Mouse (Mus musculus) kidney, postnatal 36 days (tissue): ENCODE data around the gene Usp10.

Experiments
- DNase-seq, 2 experiments: peaks; one replicate each; pipeline ENCODE4 v3.0.0; 2021 to 2022; ENCODE audit warnings: mixed read lengths in 2 of 2

Gene Usp10

DNA sequence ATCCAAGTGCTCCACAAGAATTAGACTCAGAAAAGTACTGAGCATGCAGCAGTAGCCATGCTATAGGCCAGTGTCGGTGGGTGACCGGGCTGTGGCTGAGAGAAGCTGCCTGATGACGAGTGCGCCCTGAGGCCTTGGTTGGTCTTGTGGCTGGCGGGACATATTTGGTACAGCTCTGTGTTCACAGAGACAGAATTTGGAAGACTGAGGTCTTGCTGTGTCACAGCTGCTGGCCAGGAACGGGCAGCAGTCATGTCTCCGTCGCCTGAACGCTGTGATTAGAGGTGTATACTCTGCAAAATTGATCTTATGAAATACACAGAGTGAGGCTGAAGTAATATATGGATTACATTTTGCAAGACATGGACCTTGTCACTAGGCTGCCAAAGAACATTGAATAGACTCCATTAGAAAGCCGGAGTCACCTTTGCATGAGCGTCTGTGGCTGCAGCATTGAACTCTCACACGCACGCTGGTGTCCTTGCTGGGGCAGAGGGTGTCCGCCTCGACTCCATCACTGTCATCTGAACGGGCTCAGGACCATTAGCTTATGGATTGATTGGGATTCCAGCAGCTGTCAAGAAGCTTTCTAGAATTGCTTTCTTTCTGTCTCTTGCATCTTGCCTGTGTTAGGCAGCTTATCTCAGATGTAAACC, 6.2 kb downstream of the Usp10 start:
- no peak for DNase-seq

DNA sequence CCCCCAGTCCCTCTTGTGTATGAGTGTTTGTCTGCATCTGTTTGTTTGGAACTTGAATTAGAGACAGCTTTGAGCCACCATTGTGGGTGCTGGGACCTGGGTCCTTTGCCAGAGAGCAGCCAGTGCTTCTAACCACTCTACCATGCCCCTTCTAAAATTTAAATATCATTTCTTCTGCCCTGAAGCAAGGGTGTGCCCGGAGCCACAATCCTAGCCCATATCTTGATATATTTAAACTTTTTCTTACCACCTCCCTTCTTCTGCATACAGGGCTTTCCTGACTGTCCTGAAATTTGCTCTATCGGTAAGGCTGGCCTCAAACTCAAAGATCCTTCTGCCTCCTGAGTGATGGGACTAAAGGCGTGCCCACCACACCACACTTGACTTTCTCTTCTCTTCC, 7.3 kb downstream of the Usp10 start:
- DNase-seq: no peak

DNA sequence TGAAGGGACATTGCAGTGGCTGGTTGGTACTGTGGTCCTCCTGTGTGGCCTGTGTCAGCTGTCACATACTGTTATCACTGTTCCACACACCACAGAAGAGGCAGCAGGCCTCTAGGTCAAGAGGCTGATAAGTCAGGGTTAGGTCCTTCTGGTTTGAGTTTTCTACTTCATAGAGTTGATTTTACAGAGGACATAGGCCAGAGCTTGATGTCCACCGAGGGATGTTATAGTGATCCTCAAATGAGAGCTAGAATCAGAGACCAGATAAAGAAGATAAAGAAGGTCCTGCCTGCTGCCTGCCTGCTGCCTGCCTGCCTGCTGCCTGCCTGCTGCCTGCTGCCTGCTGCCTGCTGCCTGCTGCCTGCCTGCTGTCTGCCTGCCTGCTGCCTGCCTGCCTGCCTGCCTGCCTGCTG, 8.0 kb downstream of the Usp10 start:
- no peak for DNase-seq

DNA sequence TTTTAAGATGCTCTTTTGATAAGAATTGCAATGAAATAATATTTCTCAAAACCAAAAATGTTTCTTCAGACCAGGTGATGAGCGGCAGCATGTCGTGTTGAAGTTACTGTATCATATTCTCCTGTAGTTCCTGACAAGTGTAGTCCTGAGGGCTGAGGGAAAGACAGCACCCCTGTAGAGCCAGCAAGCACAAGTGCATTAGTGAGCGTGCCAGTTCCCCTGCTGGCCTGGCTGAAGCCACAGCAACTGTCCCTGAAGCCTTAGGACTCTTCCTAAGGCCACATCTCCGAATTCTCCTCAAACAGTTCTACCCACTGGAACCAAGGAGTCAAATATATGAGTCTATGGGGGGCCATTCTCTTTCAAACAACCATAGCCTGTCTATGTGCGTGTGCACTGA, 13.1 kb downstream of the Usp10 start:
- DNase-seq: no peak

DNA sequence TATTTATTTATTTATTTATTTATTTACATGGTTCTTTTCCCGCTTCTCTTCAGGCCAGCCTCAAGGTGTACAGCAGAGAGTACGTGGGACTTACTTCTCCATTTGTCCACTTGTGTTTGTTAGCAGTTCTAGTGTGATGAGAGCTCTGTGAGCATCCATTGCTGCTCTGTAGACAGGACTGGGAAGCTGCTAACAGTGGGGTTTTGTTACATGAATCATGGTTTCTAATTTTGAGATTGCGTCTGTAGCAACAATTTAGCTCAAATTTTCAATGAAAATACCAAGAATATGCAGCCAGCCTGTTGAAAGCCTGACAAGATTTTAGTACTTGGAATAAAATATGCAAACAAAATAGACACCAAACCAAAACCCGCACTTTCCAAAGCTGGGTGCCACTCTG, 15.3 kb downstream of the Usp10 start:
- no peak for DNase-seq

DNA sequence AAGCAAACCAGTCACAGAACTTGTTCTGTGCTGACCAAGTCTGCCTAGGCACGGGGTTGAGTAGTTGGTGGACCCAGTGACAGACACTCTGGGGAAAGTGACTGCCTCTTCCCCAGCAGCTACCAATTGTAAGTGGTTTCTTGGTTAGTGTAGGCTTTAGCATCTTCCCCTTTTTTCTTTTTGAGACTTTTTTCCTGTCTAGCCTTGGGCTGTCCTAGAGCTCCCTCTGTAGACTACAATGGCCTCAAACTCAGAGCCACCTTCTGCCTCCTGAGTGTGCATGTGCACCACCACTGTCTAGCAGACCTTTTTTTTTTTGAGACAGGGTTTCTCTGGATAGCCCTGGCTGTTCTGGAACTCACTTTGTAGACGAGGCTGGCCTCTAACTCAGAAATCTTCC, 16.3 kb downstream of the Usp10 start:
- peak; percentile 49 to 52 for DNase-seq

DNA sequence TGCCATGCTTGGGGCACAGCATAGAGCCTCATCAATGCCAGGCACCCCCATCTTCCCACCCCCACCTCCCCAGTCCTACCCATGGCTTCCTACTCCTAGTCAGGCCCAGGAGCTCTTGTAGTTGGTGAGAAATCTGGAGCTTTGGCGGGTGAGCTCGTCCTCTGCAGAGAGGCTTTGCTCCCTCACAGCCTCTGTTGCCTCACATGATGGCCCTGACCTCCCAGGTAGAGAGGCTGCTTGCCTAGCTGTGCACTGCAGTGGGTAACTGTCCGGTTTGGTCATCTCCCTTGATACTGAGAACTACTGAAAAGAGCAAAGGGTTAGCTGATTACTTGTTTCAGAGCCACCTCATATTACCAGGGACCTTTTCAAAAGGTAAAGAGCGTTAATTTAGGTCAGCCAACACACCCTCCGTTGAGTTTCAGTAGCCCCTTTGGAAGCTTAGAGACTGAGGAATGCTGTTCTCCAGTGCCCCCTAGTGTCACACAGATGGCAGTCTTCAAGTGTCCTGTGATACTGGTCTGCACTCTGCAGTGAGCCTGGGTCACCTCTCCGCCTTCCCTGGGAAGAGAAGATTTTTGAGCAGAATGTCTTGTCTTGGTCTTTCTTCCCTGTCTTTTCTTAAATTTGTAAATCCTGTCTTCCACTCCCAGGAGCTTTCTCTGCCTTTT, 17.4 kb downstream of the Usp10 start:
- peak; percentile 73 to 77 for DNase-seq

DNA sequence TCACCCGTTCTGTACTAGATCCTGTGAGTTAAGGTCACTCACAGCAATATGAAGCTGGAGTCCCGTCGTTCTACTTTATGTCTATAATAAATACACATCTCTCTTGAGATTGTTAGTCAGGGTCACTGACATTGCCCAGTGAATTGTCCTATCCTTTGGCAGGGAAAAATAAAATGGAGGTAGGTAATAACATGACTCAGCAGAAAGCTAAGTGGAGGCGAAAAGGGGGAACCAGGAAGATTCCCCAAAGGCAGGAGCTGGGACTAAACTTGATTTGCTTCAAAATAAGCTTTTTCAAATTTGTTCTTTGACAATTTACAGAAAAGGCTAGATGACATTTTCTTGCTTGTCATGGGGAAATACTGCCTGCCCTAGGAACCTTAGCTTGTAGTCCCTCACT, 21.2 kb downstream of the Usp10 start:
- DNase-seq: no peak

DNA sequence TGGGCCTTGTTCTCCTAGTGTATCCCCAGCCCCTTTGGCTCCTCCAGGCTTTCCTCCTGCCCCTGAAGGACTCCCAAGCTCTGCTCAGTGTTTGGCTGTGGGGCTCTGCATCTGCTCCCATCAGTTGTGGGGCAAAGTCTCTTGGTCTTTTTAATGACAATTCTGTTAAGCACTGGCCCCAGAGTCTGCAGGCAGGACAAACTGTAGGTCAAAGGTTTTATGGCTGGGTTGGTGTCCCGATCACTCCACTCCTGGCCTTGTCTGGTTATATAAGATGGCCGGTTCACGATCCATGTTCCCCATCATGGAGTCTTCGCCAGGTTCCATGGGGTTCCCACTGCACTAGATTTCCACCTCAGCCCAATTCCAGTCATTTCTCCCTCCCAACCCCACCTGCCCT, 23.5 kb downstream of the Usp10 start:
- DNase-seq: peak in 1 of 2 experiments; percentile 58

DNA sequence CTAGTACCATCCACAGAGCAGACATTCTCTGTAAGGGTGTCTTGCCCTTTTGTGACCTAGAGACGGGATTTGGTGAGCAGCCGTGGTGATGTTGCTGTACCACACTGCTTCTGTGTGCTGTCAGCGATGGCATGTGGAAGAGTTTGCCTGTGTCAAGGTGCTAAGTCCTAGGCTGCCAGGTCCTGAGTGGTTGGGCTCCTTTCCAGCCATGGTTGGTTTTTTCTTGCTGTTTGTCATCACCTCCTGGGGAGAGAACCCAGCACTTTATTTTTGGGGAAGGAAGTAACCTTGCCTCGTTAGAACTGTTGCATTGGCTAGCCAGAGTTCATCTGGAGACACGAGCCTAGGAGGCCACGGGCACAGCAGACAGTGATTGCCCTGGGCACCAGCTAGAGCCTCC, 25.4 kb downstream of the Usp10 start:
- DNase-seq: peak; percentile 52 to 70

DNA sequence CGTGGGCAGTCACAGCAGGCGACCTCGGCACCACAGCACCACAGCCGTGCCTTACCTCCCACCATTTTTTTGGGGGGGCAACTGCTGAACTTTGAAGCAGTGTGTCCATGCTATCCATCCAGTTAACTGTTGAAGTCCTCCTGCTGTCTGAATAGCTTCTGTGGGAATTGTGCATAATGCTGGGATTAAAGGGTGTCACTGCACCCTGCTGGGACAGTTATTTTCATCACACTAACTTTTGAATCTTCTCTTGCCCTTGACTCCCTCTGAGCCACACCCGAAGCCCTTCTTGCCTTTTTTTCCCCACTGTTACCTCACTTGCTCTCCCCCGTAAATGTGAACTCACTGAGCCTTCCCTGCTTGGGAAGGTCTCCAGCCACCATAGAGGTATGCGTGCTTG, 28.3 kb downstream of the Usp10 start:
- no peak for DNase-seq

DNA sequence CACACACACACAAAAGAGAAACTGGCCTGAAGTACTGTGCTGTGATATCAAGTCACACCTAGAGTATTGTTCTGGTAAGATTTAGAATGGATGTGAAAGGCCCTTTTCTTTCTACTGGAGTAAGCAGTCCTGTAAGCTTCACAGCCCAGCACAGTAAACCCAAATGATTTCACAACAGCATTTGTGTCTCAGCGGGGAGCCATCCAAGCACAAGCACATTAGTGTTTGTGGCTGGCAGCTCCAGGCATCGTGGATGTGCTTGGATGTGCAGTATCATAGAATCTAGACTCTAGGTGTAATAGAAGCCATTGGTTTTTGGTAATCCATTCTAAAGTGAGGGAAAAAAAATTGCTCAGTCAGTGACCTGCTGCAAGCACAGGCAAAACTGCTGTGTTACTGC, 29.2 kb downstream of the Usp10 start:
- no peak for DNase-seq

DNA sequence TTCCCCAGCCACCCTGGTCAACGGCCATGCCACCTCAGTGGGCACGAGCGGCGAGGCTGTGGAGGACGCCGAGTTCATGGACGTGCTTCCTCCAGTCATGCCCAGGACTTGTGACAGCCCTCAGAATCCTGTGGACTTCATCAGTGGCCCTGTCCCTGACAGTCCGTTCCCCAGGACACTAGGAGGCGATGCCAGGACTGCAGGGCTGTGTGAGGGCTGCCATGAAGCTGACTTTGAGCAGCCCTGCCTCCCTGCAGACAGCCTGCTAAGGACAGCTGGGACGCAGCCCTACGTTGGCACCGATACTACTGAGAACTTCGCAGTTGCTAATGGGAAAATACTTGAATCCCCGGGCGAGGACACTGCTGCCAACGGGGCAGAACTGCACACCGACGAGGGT, 31.3 kb downstream of the Usp10 start:
- DNase-seq: no peak

DNA sequence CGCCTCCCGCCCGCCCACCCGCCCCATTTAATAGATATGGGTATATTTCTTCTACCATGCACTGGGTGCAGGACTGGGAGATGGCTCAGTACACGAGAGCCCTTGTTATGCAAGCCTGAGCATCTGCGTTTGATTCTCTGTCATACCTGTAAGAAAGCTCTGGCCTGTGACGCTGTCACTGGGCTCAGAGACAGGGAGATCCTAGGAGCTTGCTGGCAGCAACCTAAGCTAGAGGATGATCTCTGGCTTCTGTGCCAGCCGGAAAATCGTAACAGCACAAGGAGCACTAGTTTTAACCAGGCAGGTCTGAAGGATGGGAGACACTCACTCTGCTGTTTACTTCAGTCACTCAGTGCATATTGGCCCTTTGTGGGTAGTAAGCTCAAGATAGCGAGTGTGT, 33.5 kb downstream of the Usp10 start:
- DNase-seq: no peak

DNA sequence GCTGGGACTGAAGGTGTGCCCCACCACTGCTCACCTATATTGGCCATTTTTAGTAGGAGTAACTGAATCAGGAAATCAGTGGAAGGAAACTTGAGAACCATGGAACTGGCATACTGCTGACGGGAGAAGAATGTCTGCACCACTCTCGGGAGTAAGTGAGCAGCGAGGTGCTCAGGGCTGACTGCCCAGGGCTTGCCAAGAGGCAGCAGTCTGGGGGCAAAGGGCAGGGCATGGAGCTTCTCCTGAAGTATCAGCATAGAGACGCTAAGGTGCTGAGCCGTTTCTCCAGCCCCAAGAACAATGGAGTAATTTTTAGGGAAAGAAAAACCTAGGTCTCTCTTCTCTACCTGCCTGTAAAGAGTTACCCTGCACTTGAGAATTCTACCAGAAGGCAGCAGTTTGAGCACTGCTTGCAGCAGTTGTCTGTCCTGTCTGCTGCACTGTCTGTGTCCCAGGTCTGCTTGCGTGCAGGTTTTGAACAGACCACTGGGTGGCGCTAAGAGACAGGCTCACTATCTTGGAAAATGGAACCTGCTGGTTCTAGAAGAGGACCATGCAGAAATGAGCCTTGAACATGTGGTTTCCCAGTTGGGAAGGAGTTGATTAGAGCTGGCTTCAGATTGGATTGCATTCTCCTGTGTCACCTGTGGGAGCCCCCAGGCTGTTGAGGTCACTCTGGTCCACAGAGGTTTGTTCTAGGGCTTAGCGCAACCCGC, 34.1 kb downstream of the Usp10 start:
- DNase-seq: peak; percentile 85 to 88

DNA sequence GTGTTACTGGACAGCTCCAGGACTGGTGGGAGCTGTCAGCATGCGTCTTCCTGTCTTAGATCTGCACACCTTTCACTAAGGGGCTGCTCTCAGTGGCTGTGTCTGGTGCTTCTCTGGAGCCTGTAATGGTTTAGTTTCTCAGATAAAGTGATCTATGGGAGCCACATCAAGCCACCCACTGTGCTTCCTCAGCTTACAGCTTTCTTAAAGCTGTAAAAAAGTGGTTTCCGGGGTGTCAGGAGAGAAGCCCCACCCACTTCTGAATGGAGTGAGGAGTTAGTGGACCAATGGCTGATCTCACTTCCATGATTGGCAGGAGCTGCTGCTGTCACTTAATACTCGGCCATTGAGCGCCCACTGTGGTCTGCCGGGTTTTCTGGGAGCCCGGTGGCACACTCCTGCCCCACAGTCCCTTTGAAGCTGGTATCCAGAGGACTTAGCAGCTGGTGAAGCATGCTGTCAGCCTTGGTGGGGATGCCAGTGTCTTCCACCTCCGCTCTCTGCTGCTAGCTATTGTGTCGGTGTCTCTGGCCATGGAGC, 36.2 kb downstream of the Usp10 start:
- no peak for DNase-seq

DNA sequence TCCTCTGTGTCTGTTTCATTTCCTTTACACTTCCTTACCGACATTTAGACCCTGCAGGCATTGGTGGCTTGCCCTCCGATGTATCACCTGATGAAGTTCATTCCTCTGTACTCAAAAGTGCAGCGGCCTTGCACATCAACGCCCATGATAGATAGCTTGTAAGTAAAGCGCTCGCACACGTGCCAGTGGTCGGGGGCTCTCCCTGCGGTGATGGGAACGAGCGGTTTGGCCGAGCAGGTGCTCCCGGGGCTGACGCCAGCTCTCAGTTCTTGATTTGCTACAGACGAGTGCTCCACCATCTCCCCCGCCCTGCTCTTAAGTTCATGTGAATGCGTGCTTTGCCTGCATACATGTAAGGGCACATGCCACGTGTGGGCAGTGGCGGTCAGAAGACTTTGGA, 37.5 kb downstream of the Usp10 start:
- DNase-seq: no peak

DNA sequence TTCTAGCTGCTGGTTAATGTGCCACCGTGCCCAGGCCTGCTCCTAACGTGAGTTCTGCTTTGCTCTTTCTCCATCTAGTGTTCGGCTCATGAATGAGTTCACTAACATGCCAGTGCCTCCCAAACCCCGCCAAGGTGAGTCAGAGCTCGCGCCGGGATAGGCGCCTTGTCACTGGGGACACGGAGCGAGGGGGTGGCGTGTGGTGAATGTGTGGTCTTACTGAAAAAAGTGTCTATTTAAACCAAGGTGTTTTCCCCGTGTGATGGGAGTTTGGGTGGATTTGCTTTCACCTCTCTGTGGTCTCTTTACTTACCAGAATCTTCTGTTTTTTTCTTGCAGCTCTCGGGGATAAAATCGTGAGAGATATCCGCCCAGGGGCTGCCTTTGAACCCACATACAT, 38.2 kb downstream of the Usp10 start:
- no peak for DNase-seq

DNA sequence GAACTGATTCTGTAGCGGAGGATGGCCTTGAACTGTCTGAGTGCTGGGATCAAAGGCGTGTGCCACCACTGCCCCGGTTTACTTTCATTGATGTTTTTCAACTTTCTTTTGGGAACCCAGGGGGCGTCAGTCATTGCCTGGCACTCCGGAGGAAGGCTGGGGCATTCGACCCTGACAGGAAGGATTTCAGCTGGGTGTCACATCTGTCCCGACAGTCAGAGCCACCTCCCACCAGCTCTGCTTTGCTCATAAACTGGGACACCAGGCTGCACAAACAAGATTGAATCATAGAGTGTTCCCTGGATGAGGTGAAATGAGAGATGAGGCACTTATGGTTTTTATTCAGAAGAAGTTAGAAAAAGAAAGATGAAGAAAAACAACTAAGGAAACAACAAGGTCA, 42.1 kb downstream of the Usp10 start:
- no peak for DNase-seq

DNA sequence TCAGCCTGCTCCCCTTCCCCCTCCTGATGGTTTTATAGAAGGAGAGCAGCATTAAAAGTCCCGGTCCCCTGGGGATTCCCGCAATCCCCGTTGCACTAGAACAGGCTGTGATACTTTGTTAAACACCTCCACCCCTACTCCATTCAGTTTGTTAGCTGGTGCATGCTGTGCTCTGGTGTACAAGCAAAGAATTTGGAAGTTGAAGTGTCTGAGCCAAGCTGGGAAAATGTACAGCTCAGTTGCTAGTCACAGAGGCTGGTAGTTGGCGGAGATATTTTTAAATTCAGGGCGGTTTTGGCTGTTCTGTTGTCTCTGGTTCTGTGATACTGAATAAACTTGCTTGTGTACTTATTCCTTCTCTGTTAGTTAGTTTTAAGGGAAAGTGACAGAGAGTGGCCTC, 42.6 kb downstream of the Usp10 start:
- no peak for DNase-seq

DNA sequence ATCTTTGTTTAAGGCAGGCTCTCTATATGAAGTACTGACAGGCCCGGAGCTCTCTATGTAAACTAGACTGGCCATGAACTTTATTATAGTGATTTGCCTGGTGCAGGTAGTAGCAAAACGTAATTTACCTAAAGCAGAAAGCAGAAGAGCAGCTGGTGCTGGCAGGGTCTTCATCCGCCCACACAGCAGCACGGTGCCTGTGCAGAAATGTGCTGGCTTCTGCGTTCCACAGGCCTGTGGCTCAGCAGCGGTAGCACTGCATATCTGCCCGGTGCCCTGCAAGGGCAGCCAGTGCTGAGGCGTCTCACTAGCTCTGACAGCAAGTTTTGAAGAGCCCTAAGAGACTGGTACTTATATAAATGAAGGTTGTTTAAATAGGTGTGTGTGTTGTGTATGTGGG, 45.2 kb downstream of the Usp10 start:
- DNase-seq: no peak

DNA sequence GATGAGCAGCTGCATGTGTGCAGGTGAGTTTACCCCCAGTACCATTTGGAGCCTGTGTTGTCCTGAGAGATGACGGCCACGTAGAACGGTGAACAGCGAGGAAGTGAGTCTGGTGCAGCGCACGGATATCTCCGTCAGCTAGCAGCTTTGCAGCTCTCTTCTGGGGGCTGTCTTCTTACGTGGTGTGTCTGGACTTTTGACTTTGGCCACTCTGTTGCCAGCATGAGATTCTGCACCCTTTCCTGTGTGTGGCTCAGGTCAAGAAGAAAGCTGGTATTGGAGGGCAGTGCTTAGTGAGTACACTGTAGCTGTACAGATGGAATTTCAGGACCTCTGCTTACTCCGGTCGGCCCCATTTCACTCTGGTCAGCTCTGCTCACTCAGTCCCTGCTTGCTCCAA, 47.9 kb downstream of the Usp10 start:
- DNase-seq: peak; percentile 59 to 64

DNA sequence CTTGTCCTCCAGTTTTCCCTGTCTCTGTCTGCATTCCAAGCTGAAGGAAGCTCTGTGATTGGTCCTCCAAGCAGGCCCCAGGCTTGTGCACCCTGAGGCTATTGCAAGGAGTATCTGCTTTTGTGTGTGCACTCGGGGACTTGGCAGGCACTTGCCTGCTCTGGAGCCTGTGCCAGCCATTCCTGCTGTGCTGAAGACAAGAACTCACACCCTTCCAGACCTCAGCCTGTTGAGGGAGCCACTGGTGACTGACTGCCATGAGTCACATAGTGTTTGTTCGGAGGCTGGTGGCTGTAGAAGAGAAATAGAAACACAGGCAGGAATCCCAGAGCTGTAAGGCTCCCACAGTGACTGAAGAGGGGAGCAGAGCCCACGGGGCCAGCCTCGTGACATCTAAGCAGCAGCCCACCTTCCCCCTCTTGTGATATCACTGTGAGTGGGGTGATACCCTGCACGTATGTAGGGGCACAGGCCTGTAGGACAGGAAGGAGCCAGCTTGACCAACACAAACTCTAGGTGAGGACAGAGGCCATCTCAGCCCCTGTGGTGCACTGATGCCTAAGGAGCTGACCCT, 50.5 kb downstream of the Usp10 start:
- no peak for DNase-seq

DNA sequence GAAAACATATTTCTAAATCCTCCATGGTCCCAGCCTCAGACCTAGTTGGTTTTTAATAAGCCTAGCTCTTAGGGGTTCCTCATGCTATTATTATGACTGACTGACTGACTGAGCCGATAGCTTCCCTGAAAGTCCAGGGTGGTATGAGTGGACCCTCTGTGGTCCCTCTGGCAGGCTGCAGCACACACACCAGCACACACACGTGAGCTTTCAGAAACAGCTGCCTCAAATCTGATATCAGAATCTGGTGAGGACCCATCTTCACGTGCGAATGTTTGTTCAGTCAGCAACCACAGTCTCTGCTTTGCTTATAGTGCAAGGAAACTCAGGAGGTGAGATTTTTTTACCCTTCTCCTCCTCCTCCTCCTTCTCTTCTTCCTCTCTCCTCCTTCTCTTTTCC, 54.7 kb downstream of the Usp10 start:
- no peak for DNase-seq
